Mouse (Mus musculus) kidney, embryonic 15.5 days (tissue): Measurements from ENCODE around the gene Ctnnbl1. TPM values are rescaled to one million over a fixed set of nuclear protein-coding genes. Genes with fewer than 3 reads are reported as not detected.

ENCODE experiments used
- ATAC-seq: fragments of 200-750 bp; cut with Nextera tagmentation; replicated peaks from 2 replicates; pipeline ENCODE4 v1.8.0; 2017; ENCODE audit warnings: moderate TSS enrichment; ENCODE audit not compliant: low FRiP score
- H3K27ac ChIP-seq: fragments of 300-500 bp; sonication (generic); 2 replicates; pipeline ENCODE4 v1.5.1; 2015; ENCODE audit warnings: mild to moderate bottlenecking, inconsistent platforms
- H3K27me3 ChIP-seq: fragments of 300-500 bp; sonication (generic); 2 replicates; pipeline ENCODE4 v1.6.1; 2015; ENCODE audit warnings: inconsistent platforms
- H3K36me3 ChIP-seq: fragments of 300-500 bp; sonication (generic); 2 replicates; pipeline ENCODE4 v1.6.1; 2015; ENCODE audit warnings: inconsistent platforms
- H3K4me1 ChIP-seq: fragments of 300-500 bp; sonication (generic); 2 replicates; pipeline ENCODE4 v1.6.1; 2015; ENCODE audit warnings: inconsistent platforms
- H3K4me2 ChIP-seq: fragments of 300-500 bp; sonication (generic); 2 replicates; pipeline ENCODE4 v1.6.1; 2015; ENCODE audit warnings: moderate library complexity, mild to moderate bottlenecking, inconsistent platforms
- H3K4me3 ChIP-seq: fragments of 300-500 bp; sonication (generic); replicated peaks from 2 replicates; pipeline ENCODE4 v1.5.1; 2015; ENCODE audit warnings: mild to moderate bottlenecking, inconsistent platforms
- H3K9ac ChIP-seq: fragments of 300-500 bp; sonication (generic); 2 replicates; pipeline ENCODE4 v1.6.1; 2015; ENCODE audit warnings: mild to moderate bottlenecking, inconsistent platforms
- H3K9me3 ChIP-seq: fragments of 300-500 bp; sonication (generic); replicated peaks from 2 replicates; pipeline ENCODE4 v1.6.1; 2016; ENCODE audit warnings: inconsistent platforms
- WGBS: fragments of 180-500 bp; shearing (Covaris S2); methylation state at CpG from one replicate; pipeline ENCODE4 v1.1.7; 2015; ENCODE audit warnings: mixed read lengths; 5-methylcytosine and 5-hydroxymethylcytosine counted together
- polyA plus RNA-seq: library from polyadenylated mRNA; unstranded; fragments of >200 nt; fragmentation: Nextera tagmentation; extraction: Ambion mirVana; gene quantifications from 2 replicates; pipeline ENCODE4 v1.2.1, GENCODE M21; 2015

Ctnnbl1 gene
- polyA plus RNA-seq, 1 experiment from 2014 or later: 75.3 TPM

- H3K9ac ChIP-seq: no peak overlapping the region
- ATAC-seq: no peak
- no peaks in the 10 kb centered on the region for H3K27me3 ChIP-seq
- 91% methylated on average over 3 of the region's 3 CpGs for WGBS
- no peaks in the 10 kb centered on the region for H3K9me3 ChIP-seq
- peaks cover 9% of the 10 kb centered on the region for H3K36me3 ChIP-seq
- no peak overlapping the region for H3K4me2 ChIP-seq
- H3K27ac ChIP-seq: no peak overlapping the region
- H3K4me3 ChIP-seq: no peak overlapping the region
- 0 out of 2 replicates have a peak, but pooled peaks cover 5% of the 10 kb centered on the region for H3K4me1 ChIP-seq
Measured at GRCm38 (mm10) chr2:157867126-157867525, 129.9 kb downstream of the Ctnnbl1 start.

- Histone ChIP-seq H3K4me2 (no peak overlapping the region), H3K4me3 (no peak overlapping the region), H3K27me3 (no peaks in the 10 kb centered on the region), H3K9me3 (no peaks in the 10 kb centered on the region), H3K36me3 (peaks cover 14% of the 10 kb centered on the region), H3K9ac (no peak overlapping the region), H3K4me1 (0 out of 2 replicates have a peak, but pooled peaks cover 5% of the 10 kb centered on the region), H3K27ac (no peak overlapping the region)
- no peak for ATAC-seq
- WGBS: 48% methylated on average over 6 of the region's 6 CpGs
Measured at GRCm38 (mm10) chr2:157870247-157870646, 133.0 kb downstream of the Ctnnbl1 start.

- WGBS: 72% methylated on average over 6 of the region's 6 CpGs
- Histone ChIP-seq H3K9ac (no peak overlapping the region), H3K27me3 (no peaks in the 10 kb centered on the region), H3K4me2 (no peak overlapping the region), H3K36me3 (peaks cover 14% of the 10 kb centered on the region), H3K9me3 (no peaks in the 10 kb centered on the region), H3K4me3 (no peak overlapping the region), H3K27ac (no peak overlapping the region), H3K4me1 (0 out of 2 replicates have a peak, but pooled peaks cover 5% of the 10 kb centered on the region)
- ATAC-seq: no peak
Measured at GRCm38 (mm10) chr2:157873223-157873622, 136.0 kb downstream of the Ctnnbl1 start.

- H3K27me3 ChIP-seq: no peaks in the 10 kb centered on the region
- no peak overlapping the region for H3K27ac ChIP-seq
- no peak overlapping the region for H3K4me2 ChIP-seq
- H3K4me3 ChIP-seq: no peak overlapping the region
- H3K36me3 ChIP-seq: peaks cover 14% of the 10 kb centered on the region
- ATAC-seq: no peak
- 71% methylated on average over 1 of the region's 1 CpGs for WGBS
- no peaks in the 10 kb centered on the region for H3K9me3 ChIP-seq
- 0 out of 2 replicates have a peak, but pooled peaks cover 5% of the 10 kb centered on the region for H3K4me1 ChIP-seq
- H3K9ac ChIP-seq: no peak overlapping the region
Measured at GRCm38 (mm10) chr2:157873691-157874090, 136.5 kb downstream of the Ctnnbl1 start.

- Histone ChIP-seq H3K4me3 (no peak overlapping the region), H3K9me3 (no peaks in the 10 kb centered on the region), H3K36me3 (peaks cover 14% of the 10 kb centered on the region), H3K4me1 (0 out of 2 replicates have a peak, but pooled peaks cover 2% of the 10 kb centered on the region), H3K4me2 (no peak overlapping the region), H3K27me3 (no peaks in the 10 kb centered on the region), H3K9ac (no peak overlapping the region), H3K27ac (no peak overlapping the region)
- no peak for ATAC-seq
- WGBS: 70% methylated on average over 8 of the region's 8 CpGs
Measured at GRCm38 (mm10) chr2:157875111-157875510, 137.9 kb downstream of the Ctnnbl1 start.

GRCm38 (mm10) chr2:157877394-157877793 is 140.2 kb downstream of the Ctnnbl1 start:
- H3K27ac ChIP-seq: no peak overlapping the region
- no peaks in the 10 kb centered on the region for H3K27me3 ChIP-seq
- ATAC-seq: no peak
- H3K9me3 ChIP-seq: no peaks in the 10 kb centered on the region
- H3K4me2 ChIP-seq: no peak overlapping the region
- H3K4me3 ChIP-seq: no peak overlapping the region
- 88% methylated on average over 3 of the region's 3 CpGs for WGBS
- H3K9ac ChIP-seq: no peak overlapping the region
- H3K4me1 ChIP-seq: no peaks in the 10 kb centered on the region
- peaks cover 3% of the 10 kb centered on the region; the same call in 1 of the 2 replicates for H3K36me3 ChIP-seq

- 69% methylated on average over 5 of the region's 5 CpGs for WGBS
- no peak for ATAC-seq
- H3K9ac ChIP-seq: no peak overlapping the region
- no peaks in the 10 kb centered on the region for H3K9me3 ChIP-seq
- H3K27ac ChIP-seq: no peak overlapping the region
- no peak overlapping the region for H3K4me2 ChIP-seq
- no peak overlapping the region for H3K4me3 ChIP-seq
- H3K27me3 ChIP-seq: no peaks in the 10 kb centered on the region
- no peaks in the 10 kb centered on the region for H3K36me3 ChIP-seq
- H3K4me1 ChIP-seq: no peaks in the 10 kb centered on the region
Measured at GRCm38 (mm10) chr2:157877967-157878366, 140.8 kb downstream of the Ctnnbl1 start.

GRCm38 (mm10) chr2:157881939-157882338 is 144.7 kb downstream of the Ctnnbl1 start:
- H3K9me3 ChIP-seq: no peaks in the 10 kb centered on the region
- no peak overlapping the region for H3K27ac ChIP-seq
- peaks cover 8% of the 10 kb centered on the region for H3K4me1 ChIP-seq
- no peaks in the 10 kb centered on the region for H3K27me3 ChIP-seq
- no peak for ATAC-seq
- 39% methylated on average over 11 of the region's 11 CpGs for WGBS
- no peak overlapping the region for H3K9ac ChIP-seq
- peaks cover 22% of the 10 kb centered on the region for H3K36me3 ChIP-seq
- no peak overlapping the region for H3K4me2 ChIP-seq
- H3K4me3 ChIP-seq: no peak overlapping the region

- no peak overlapping the region for H3K4me3 ChIP-seq
- no peak overlapping the region for H3K4me2 ChIP-seq
- H3K9me3 ChIP-seq: no peaks in the 10 kb centered on the region
- peak overlapping the region; percentile 32; the same call in 1 of the 2 replicates for H3K27ac ChIP-seq
- peaks cover 22% of the 10 kb centered on the region for H3K36me3 ChIP-seq
- ATAC-seq: peak; percentile 38; the same call in 1 of the 2 replicates
- H3K4me1 ChIP-seq: peaks cover 39% of the 10 kb centered on the region
- whole genome bisulfite sequencing: 25% methylated on average over 10 of the region's 10 CpGs
- no peaks in the 10 kb centered on the region for H3K27me3 ChIP-seq
- H3K9ac ChIP-seq: no peak overlapping the region
Measured at GRCm38 (mm10) chr2:157887275-157888025, 150.2 kb downstream of the Ctnnbl1 start.

- Histone ChIP-seq H3K4me3 (no peak overlapping the region), H3K27ac (no peak overlapping the region), H3K9me3 (no peaks in the 10 kb centered on the region), H3K27me3 (no peaks in the 10 kb centered on the region), H3K4me2 (no peak overlapping the region), H3K36me3 (no peaks in the 10 kb centered on the region), H3K4me1 (peaks cover 34% of the 10 kb centered on the region), H3K9ac (no peak overlapping the region)
- WGBS: 68% methylated on average over 6 of the region's 6 CpGs
- ATAC-seq: no peak
Measured at GRCm38 (mm10) chr2:157891166-157891565, 154.0 kb downstream of the Ctnnbl1 start.

- no peaks in the 10 kb centered on the region for H3K9me3 ChIP-seq
- no peaks in the 10 kb centered on the region for H3K36me3 ChIP-seq
- no peaks in the 10 kb centered on the region for H3K4me1 ChIP-seq
- no peak; the same call in 1 of the 2 replicates for ATAC-seq
- H3K4me2 ChIP-seq: no peak overlapping the region
- no peak overlapping the region for H3K9ac ChIP-seq
- H3K27me3 ChIP-seq: peaks cover 6% of the 10 kb centered on the region; the same call in 1 of the 2 replicates
- no peak overlapping the region for H3K27ac ChIP-seq
- no peak overlapping the region for H3K4me3 ChIP-seq
- WGBS: 79% methylated on average over 4 of the region's 4 CpGs
Measured at GRCm38 (mm10) chr2:157897131-157897530, 159.9 kb downstream of the Ctnnbl1 start.

- Histone ChIP-seq H3K4me3 (no peak overlapping the region), H3K27ac (no peak overlapping the region), H3K4me2 (no peak overlapping the region), H3K9me3 (no peaks in the 10 kb centered on the region), H3K36me3 (no peaks in the 10 kb centered on the region), H3K4me1 (peaks cover 11% of the 10 kb centered on the region), H3K9ac (no peak overlapping the region), H3K27me3 (peaks cover 53% of the 10 kb centered on the region)
- peak; percentile 70; the same call in 1 of the 2 replicates for ATAC-seq
- 1% methylated on average over 16 of the region's 16 CpGs for WGBS
Measured at GRCm38 (mm10) chr2:157913204-157913636, 176.0 kb downstream of the Ctnnbl1 start.
